Mouse (Mus musculus): ENCODE data around the gene Gm21988. TPM values are rescaled to one million over a fixed set of nuclear protein-coding genes. Genes with fewer than 3 reads are reported as not detected.

Gene Gm21988
- polyA plus RNA-seq, 2 experiments: 4.2 to 4.5 TPM

GRCm38 (mm10) chr11:70237457-70238167 lies 2.0 kb downstream of the Gm21988 start, which contains the start of gene 0610010K14Rik:
TSS of gene 0610010K14Rik (minus strand) at chr11:70237914.
- WGBS (ENCODE audit: insufficient replicate concordance): under 1% methylated on average over 69 of the region's 70 CpGs
- ATAC-seq (ENCODE audit: insufficient read depth): peak; percentile 91

GRCm38 (mm10) chr11:70236717-70237116 lies 2.9 kb downstream of the Gm21988 start:
- no peak for TF ChIP-seq CTCF (IDR thresholded peaks at IDR 0.05; ENCODE audit: low read depth)
- no peak for TF ChIP-seq EP300 (IDR thresholded peaks at IDR 0.05; ENCODE audit: low read depth)
- WGBS (ENCODE audit: insufficient replicate concordance): 7% methylated on average over 7 of the region's 7 CpGs
- no peaks in the 10 kb centered on the region for H3K9me3 ChIP-seq (ENCODE audit: control insufficient read depth, low read length)
- peaks cover 5% of the 10 kb centered on the region for H3K36me3 ChIP-seq (replicated peaks; ENCODE audit: control insufficient read depth, insufficient read depth, low read depth)
- ATAC-seq (ENCODE audit: insufficient read depth) (no peak), DNase-seq (ENCODE audit: low read depth in 3 of 3, low spot score in 3 of 3) (no peak)
- H3K4me3 ChIP-seq (ENCODE audit: insufficient read depth in 1 of 2, low read depth in 2 of 2, low read length in 2 of 2): peak overlapping the region; percentile 86 to 87
- no peaks in the 10 kb centered on the region for H3K27me3 ChIP-seq (ENCODE audit: control insufficient read depth, insufficient read depth, low read length)
- peak overlapping the region; percentile 96 for H3K27ac ChIP-seq
- H3K4me1 ChIP-seq (replicated peaks; ENCODE audit: control insufficient read depth in 2 of 2, insufficient read depth in 2 of 2, low read length in 1 of 2): peaks cover 15 to 28% of the 10 kb centered on the region in 2 experiments
- H3K9ac ChIP-seq (replicated peaks): peak overlapping the region; percentile 96
- H3K4me2 ChIP-seq (ENCODE audit: low read depth): peak overlapping the region; percentile 99

More at GRCm38 (mm10) chr11:70237457-70238167, 2.0 kb downstream of the Gm21988 start, which contains the start of gene 0610010K14Rik:
- Histone ChIP-seq H3K4me3 (ENCODE audit: insufficient read depth in 1 of 2, low read depth in 2 of 2, low read length in 2 of 2) (peak within 1 kb of the TSS; percentile 86 to 87), H3K27me3 (ENCODE audit: control insufficient read depth, insufficient read depth, low read length) (no peaks in the 10 kb centered on the region), H3K36me3 (replicated peaks; ENCODE audit: control insufficient read depth, insufficient read depth, low read depth) (peaks cover 5% of the 10 kb centered on the region), H3K9ac (replicated peaks) (peak within 1 kb of the TSS; percentile 96), H3K27ac (peak within 1 kb of the TSS; percentile 96), H3K4me1 (replicated peaks; ENCODE audit: control insufficient read depth in 2 of 2, insufficient read depth in 2 of 2, low read length in 1 of 2) (peaks cover 15 to 28% of the 10 kb centered on the region in 2 experiments), H3K9me3 (ENCODE audit: control insufficient read depth, low read length) (no peaks in the 10 kb centered on the region), H3K4me2 (ENCODE audit: low read depth) (peak within 1 kb of the TSS; percentile 99)
- TF ChIP-seq CTCF (IDR thresholded peaks at IDR 0.05; ENCODE audit: low read depth): peak; percentile 69
- TF ChIP-seq EP300 (IDR thresholded peaks at IDR 0.05; ENCODE audit: low read depth): no peak
- peak; percentile 93 to 96 (median 93) for DNase-seq (ENCODE audit: low read depth in 3 of 3, low spot score in 3 of 3)

- 79% methylated on average over 12 of the region's 12 CpGs for WGBS (ENCODE audit: insufficient replicate concordance)
- H3K36me3 ChIP-seq (replicated peaks; ENCODE audit: control insufficient read depth, insufficient read depth, low read depth): peaks cover 5% of the 10 kb centered on the region
- H3K9ac ChIP-seq (replicated peaks): no peak overlapping the region
- TF ChIP-seq CTCF (IDR thresholded peaks at IDR 0.05; ENCODE audit: low read depth) (no peak), EP300 (IDR thresholded peaks at IDR 0.05; ENCODE audit: low read depth) (no peak)
- H3K27me3 ChIP-seq (ENCODE audit: control insufficient read depth, insufficient read depth, low read length): peaks cover under 1% of the 10 kb centered on the region
- H3K27ac ChIP-seq: no peak overlapping the region
- no peak overlapping the region for H3K4me2 ChIP-seq (ENCODE audit: low read depth)
- DNase-seq (ENCODE audit: low read depth in 3 of 3, low spot score in 3 of 3) (no peak), ATAC-seq (ENCODE audit: insufficient read depth) (no peak)
- no peak overlapping the region for H3K4me3 ChIP-seq (ENCODE audit: insufficient read depth in 1 of 2, low read depth in 2 of 2, low read length in 2 of 2)
- H3K9me3 ChIP-seq (ENCODE audit: control insufficient read depth, low read length): no peaks in the 10 kb centered on the region
- H3K4me1 ChIP-seq (replicated peaks; ENCODE audit: control insufficient read depth in 2 of 2, insufficient read depth in 2 of 2, low read length in 1 of 2): peaks cover 13 to 26% of the 10 kb centered on the region in 2 experiments
These were observed 4.3 kb downstream of the Gm21988 start for GRCm38 (mm10) chr11:70235254-70235900.

DNA sequence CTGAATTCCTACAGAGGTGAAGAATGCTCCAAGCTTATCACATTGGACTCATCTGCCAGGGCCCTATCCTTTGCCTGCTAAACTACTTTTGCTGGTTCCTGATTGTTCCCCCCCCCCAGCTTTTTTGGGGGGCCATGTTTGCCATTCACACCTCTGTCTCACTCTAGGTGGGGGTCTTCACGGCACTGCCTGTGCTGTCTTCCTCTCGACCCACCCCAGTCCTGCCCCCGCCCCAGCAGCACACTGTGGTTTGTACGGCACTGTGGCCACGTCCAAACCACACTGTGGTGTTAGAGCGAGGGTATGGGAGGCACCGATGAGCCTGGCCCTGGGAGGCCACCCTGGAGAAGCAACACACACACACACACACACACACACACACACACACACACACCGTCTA lies 5.1 kb downstream of the Gm21988 start:
- Histone ChIP-seq H3K4me1 (replicated peaks; ENCODE audit: control insufficient read depth in 2 of 2, insufficient read depth in 2 of 2, low read length in 1 of 2) (peaks cover 17 to 27% of the 10 kb centered on the region in 2 experiments), H3K4me2 (ENCODE audit: low read depth) (no peak overlapping the region), H3K9me3 (ENCODE audit: control insufficient read depth, low read length) (no peaks in the 10 kb centered on the region), H3K36me3 (replicated peaks; ENCODE audit: control insufficient read depth, insufficient read depth, low read depth) (peaks cover 5% of the 10 kb centered on the region), H3K9ac (replicated peaks) (no peak overlapping the region), H3K27ac (no peak overlapping the region), H3K27me3 (ENCODE audit: control insufficient read depth, insufficient read depth, low read length) (peaks cover 10% of the 10 kb centered on the region), H3K4me3 (ENCODE audit: insufficient read depth in 1 of 2, low read depth in 2 of 2, low read length in 2 of 2) (no peak overlapping the region)
- DNase-seq (ENCODE audit: low read depth in 3 of 3, low spot score in 3 of 3): no peak
- no peak for TF ChIP-seq CTCF (IDR thresholded peaks at IDR 0.05; ENCODE audit: low read depth)
- no peak for TF ChIP-seq EP300 (IDR thresholded peaks at IDR 0.05; ENCODE audit: low read depth)
- no peak for ATAC-seq (ENCODE audit: insufficient read depth)
- WGBS (ENCODE audit: insufficient replicate concordance): 29% methylated on average over 8 of the region's 8 CpGs

DNA sequence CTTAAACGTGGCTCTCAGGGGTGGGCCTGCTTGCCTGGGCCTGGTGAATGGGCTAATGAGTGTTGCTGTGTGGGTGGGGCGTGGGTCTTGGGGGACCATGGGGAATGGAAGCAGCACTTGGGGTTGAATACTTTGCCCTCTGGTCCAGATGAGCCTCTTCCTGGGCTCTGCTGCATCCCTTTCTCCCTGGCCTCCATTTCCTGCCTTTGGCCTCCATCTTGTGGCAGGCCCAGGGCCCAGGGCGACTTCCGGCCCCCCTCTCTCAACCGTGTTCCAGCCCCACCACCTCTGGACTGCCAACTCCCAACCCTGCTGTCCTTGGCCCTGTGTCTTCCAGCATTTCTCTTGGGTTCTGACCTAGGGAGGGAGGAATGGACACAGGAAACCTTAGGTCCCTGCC lies 5.6 kb downstream of the Gm21988 start:
- no peak for ATAC-seq (ENCODE audit: insufficient read depth)
- no peak for DNase-seq (ENCODE audit: low read depth in 3 of 3, low spot score in 3 of 3)
- Histone ChIP-seq H3K4me1 (replicated peaks; ENCODE audit: control insufficient read depth in 2 of 2, insufficient read depth in 2 of 2, low read length in 1 of 2) (peaks cover 21 to 32% of the 10 kb centered on the region in 2 experiments), H3K27me3 (ENCODE audit: control insufficient read depth, insufficient read depth, low read length) (peaks cover 14% of the 10 kb centered on the region), H3K9me3 (ENCODE audit: control insufficient read depth, low read length) (no peaks in the 10 kb centered on the region), H3K9ac (replicated peaks) (no peak overlapping the region), H3K4me3 (ENCODE audit: insufficient read depth in 1 of 2, low read depth in 2 of 2, low read length in 2 of 2) (no peak overlapping the region), H3K36me3 (replicated peaks; ENCODE audit: control insufficient read depth, insufficient read depth, low read depth) (peaks cover 5% of the 10 kb centered on the region), H3K4me2 (ENCODE audit: low read depth) (no peak overlapping the region), H3K27ac (no peak overlapping the region)
- TF ChIP-seq EP300 (IDR thresholded peaks at IDR 0.05; ENCODE audit: low read depth): no peak
- TF ChIP-seq CTCF (IDR thresholded peaks at IDR 0.05; ENCODE audit: low read depth): no peak
- 54% methylated on average over 5 of the region's 5 CpGs for WGBS (ENCODE audit: insufficient replicate concordance)
